Mouse (Mus musculus) neural tube, postnatal 0 days (tissue): ENCODE data around the gene Rragc. TPM values are rescaled to one million over a fixed set of nuclear protein-coding genes. Genes with fewer than 3 reads are reported as not detected.

Experiments
- polyA plus RNA-seq: library from polyadenylated mRNA; unstranded; fragments of >200 nt; fragmentation: Nextera tagmentation; extraction: Ambion mirVana; gene quantifications from 2 replicates; pipeline ENCODE4 v1.2.1, GENCODE M21; 2015

The Rragc gene
- polyA plus RNA-seq = 38.9 and 43.9 TPM in 2 replicates

DNA sequence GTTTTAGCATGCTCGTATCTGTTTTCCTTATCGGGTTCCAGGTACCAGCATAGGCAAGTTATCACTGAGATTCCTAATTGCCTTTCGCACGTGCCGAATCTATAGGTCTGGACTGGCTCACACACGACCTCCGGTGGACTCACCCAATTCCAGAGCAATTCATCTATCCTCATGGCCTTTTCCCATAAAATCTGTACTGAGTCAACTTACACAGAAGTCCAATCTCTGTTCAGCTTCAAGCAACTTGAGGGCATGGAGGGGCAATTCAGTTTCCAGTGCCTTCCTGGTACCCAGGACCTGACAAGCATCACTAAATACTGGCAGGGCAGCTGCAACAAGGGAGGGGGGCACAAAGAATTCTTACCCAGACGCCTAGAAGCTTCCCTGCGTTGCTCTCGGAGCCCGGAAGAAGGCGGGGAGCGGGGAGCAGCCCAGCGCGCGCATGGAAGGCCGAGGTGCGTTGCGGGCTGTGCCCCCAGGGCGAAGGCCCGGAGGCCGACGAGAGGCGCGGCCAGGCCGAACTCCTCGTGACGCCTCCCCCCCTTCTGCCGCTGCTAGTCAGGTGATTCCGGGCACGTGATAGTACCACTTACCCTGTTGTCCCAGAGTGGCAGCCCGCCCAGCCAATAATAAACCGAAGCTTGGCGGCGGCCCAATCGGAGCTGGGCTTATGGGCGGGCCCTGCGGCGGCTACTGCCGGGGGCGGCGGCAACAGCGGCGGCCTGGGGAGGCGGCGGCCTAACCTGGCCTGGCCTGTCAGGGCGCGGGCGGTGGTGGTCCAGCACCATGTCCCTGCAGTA, at the start of gene Rragc:
Gene Rragc (plus strand): TSS at position 699 of the 800 bp plus-strand sequence.

DNA sequence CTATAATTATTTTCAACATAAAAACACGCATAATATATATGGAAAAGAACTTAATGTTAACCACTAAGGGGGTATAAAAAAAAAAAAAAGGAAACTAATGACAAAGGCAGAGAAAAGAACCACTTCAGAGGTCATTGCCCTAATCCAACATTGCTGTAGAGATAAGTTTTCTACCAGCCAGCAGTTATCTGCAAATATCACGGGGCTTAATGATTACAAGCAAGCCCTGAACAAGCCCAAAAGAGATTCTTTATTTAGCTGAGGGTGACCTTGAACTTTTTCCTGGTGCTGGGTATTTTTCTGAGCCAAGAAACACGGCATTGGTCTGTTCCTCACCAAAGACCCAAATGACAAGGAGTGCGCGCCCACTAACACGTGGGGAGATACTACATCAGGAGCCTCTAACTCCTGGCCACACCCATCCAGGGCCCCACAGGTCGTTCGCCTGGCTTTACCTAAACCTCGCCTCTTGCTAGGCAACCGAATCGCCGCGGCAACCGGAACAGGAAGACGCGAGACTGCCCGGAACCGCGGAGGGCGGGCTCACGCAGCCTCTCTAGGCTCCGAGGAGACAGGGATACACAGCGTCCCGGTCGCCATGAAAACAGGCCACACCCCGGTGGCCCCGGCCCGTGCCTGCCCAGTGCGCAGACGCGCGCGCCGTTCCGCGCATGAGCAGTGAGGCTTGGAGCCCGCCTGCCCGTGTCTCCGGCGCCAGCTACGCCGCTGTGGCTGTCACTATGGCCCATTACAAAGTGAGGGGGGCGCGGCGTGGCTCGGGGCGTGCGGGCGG, 12.7 kb upstream of the Rragc start, which contains the start of gene Mycbp:
Gene Mycbp (plus strand): TSS at position 500 of the 793 bp plus-strand sequence.

DNA sequence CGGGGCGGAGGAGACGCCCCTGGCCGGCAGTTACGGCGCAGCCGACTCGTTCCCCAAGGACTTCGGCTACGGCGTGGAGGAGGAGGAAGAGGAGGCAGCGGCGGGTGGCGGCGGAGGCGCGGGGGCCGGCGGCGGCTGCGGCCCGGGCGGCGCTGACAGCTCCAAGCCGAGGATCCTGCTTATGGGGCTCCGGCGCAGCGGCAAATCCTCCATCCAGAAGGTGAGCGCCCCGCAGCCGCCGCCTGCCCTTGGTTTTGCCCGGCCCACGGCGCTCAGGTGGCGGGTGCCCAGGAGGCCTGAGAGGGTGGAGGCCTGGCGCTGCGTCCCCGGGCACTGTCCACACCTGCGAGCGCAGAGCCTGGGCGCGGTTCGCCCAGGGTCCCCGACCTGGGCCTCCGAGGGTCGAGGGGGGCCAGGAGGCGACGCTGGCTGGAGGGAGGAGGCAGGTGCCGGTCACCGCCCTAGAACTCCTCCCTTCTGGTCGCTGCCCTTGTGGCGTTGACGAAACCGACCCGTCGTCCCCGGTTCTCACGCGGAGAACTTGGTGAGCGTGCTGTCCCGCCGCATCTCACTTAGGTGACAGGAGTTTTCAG, 398 bp downstream of the Rragc start, which contains the start of gene 4930535I16Rik:
Gene 4930535I16Rik (minus strand): TSS at position 475 of the 593 bp plus-strand sequence.

Other genes starting within 250 kb of the Rragc start
- 59.8 and 71.7 TPM in 2 replicates for gene Macf1, start 233.1 kb upstream of the Rragc start, polyA plus RNA-seq
- 710 and 765 TPM in 2 replicates for gene Ndufs5, start 199.2 kb upstream of the Rragc start, polyA plus RNA-seq
- gene Akirin1, start 167.1 kb upstream of the Rragc start, polyA plus RNA-seq = 76.6 and 83.0 TPM in 2 replicates
- gene Rhbdl2, start 129.6 kb upstream of the Rragc start, polyA plus RNA-seq = 1.2 and 1.4 TPM in 2 replicates
- gene 4933427I04Rik, start 57.8 kb upstream of the Rragc start, polyA plus RNA-seq = 0.06 TPM in 1 of 2 replicates, not detected in the other
- gene Mycbp, start 12.6 kb upstream of the Rragc start, polyA plus RNA-seq = 37.6 and 43.2 TPM in 2 replicates
- 0.45 TPM in 1 of 2 replicates, not detected in the other for gene 4930535I16Rik, start 576 bp downstream of the Rragc start, polyA plus RNA-seq